Mouse (Mus musculus) cerebellum, adult (tissue): ENCODE measurements around the gene Cap1.
"Not testable (repeated sequence)": the region's sequence is repeated elsewhere in the genome, so short reads cannot be mapped to it uniquely, and the experiment has no call there.

ENCODE experiments used
- ATAC-seq: cut with Nextera tagmentation; 2 replicates; pipeline ENCODE4 v1.9.2; 2017; ENCODE audit warnings: mild to moderate bottlenecking, moderate library complexity, mixed read lengths; ENCODE audit not compliant: insufficient number of reproducible peaks, low FRiP score, low TSS enrichment

Cap1 gene

DNA sequence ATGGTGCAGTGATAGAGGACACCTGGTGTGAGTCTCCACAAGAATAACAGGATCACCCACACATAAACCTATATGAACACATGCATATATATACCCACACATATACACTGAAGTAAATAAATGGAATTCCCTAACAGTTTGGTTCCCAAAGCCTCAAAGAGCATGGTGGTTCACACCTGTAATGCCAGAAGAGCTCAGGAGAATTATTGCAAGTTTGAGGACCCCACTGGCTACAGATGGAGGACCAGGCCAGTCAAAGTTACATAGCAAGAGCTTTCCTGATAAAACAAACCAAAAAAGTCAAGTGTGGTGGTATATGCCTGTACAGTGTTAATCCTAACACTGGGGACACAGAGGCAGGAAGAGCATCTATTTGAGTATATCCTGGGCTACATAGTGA, 34.3 kb downstream of the Cap1 start:
- ATAC-seq: no peak

DNA sequence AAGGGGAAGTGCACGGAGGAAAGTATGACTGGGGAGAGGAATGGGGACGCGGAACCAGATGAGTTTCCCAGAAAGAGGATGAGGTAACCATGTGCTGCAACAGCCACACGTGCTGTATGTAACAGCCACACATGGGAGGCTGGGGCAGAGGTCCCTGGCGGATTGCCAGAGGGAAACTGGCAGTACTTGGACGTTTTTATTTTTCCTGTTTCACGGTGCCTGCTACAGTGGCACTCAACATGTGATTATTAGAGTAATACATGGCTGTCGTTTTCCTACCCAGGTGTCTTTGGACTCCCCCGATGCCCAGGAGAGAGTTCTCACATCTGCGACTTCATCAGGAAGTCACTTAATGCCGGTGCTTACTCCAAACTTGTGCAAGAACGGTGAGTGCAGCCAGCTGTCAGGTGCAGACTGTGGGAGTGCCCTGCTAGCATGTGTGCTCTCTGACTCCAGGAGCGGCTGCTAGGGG, 37.7 kb downstream of the Cap1 start:
- no peak for ATAC-seq

DNA sequence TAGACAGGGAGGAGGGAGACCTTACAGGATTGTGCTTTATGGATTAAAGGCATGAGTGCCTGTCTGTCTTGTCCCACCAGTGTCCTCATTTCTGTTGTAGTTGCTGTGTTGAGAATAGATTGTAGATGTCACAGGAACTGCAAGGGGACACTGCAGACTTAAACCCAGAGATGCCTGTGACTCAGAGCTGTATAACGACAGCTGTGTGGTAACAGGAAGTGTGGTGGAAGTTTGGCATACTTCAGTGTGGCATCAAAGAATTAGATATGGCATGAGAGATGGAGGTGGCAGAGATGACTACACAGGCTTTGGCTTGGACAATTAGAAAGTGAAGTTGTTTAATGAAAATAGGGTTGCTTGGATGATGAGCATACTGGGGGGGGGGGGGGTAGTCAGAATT, 47.4 kb downstream of the Cap1 start:
- ATAC-seq: no peak

DNA sequence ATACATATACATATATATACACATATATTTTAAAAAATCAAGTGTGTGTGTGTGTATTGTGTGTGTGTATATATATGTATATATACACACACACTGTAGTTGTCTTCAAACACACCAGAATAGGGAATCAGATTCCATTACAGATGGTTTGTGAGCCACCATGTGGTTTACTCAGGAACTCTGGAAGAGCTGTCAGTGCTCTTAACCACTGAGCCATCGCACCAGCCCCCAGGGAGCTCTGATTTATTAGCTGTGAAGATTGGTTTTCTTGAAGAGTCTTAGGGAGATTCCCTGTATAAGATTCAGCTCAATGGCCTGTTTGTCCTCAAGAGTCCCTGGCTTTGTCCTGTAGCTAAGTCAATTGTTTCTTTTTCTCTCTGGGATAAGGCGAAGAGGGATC, 47.9 kb downstream of the Cap1 start:
- ATAC-seq: no peak

DNA sequence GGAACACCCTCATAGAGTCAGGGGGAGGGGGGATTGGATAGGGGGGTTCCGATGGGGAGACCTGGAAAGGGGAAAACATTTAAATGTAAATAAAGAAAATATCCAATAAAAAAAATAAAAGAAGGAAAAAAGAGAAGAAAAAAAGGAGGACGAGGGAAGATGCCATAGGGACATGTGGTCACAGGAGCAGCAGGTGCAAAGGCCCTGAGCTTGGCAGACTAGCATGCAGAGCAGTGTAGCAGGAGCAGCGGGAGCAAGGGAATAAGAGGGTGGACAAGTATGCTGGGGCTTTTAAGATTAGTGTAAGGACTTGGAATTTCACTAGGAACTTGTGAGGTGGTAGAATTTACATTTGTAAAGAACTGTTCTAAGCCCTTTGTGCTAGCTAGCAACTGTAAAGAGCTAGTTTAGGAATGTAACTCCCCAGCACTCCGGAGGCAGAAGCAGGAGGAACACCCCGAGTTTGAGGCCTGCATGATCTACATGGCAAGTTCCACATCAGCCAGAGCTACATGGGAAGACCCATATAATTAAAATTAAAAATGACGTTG, 48.6 kb downstream of the Cap1 start:
- no peak for ATAC-seq

DNA sequence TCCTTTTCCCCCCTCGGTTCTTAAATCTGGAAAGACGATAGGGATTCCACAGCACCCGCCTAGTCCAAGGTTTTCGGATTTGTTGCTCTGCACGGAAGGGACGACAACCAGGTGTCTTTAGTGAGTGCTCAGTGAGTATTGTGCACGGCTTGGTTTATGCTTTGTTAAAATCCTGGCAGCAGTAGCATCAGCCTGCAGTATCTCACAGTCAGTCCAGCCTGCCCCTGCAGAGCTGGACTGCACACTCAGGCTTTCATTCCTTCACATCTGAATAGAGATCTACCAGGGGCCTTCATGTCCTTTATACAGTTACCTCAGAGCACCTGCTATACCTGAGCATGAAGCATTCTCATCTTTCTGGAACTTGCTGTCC, 49.5 kb downstream of the Cap1 start:
- ATAC-seq: peak; percentile 57

DNA sequence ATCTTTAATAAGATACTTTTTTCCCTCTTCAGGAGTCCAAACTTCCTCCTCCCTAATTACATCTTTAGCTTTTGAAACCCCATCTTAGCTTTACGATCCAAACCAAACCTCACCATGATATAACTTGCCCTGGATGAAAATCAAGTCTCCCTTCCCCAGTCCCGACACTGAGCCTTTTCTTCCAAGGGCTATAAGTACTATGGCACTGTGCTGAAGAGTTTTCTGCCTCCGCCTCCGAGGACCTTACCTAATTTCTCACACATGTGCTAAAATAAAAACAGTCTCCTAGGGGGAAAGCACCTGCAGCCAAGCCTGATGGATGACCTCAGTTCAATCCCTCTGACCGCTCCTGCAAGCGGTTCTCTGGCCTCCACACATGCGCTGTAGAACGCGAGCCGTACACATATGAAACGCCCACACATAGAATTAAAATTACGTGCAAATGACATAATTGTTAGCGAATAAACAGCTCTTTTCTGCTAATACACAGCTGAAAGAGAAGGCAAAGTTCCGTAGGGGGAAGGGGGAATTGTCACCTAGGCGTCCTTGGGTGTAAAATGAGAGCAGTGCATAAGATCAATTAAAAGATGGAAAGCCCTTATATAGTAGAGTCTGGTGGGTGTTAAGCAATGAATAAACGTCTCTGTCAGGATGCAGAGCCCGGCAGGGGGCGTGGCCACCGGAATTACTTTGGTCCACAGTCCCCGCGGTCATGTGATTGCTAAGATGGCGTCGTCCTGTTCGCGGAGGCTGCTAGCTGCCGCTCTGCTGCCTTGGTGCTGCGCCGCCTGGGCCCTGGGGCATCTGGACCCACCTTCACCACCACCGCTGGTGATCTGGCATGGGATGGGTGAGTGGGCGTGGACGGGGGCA, 50.1 kb downstream of the Cap1 start, which contains the start of gene Ppt1:
Gene Ppt1 (plus strand): TSS at position 713 of the 873 bp plus-strand sequence.
- peak; percentile 84 for ATAC-seq

DNA sequence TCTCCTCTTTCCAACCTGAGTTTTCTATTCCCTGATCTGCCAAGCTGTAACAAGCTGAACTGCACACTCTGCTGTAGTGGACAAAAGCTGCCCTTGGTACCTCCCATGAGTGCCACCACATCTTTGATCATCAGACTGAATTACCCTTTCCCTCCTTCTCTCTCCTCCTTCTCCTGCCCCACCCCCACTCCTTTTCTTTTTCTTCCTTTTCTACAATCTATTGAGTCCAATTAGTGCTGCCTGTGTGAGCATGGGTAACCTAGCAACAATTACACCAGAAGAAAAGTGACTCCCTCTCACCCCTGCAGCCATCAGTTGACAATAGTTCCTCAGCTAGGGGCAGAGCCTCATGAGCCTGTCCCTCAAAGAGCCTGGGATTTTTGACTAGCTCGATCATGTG, 54.0 kb downstream of the Cap1 start:
- no peak for ATAC-seq

DNA sequence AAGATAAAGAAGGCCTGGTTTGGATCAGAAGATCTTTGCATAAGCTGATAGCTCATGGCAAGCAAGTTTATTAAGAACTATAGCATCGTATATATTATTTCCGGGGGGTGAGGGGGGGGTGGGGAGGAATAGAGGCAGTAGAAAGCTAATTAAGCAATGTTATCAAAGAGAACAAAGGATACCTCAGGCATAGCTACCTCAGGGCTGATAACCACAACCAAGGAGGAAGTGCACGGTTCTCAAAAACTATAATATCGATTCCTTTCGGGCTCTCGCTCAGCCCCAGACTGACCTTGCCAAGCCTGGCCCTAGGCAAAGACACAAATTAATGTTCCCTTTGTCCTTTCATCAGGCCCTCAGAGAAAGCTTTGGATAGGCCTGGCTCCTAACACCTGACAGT, 56.5 kb downstream of the Cap1 start:
- no peak for ATAC-seq

DNA sequence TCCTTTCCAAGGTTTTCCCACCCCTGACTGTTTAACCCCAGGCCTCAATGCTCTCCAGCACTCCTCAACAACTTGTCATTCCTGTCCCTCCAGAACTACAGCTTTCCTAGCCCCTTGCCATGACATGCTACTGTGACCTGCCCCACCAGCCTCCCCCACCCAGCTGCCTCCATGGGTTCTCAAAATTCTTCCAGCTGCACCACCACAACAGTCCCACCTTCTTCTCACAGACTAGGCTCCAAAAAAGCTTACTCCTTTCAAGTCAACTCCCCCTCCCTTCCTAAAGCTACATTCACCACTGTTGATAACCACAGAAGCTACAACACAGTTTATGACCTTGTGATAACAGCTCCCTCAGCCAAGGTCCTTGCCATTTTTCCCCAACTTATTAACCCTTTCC, 58.2 kb downstream of the Cap1 start:
- ATAC-seq: no peak

DNA sequence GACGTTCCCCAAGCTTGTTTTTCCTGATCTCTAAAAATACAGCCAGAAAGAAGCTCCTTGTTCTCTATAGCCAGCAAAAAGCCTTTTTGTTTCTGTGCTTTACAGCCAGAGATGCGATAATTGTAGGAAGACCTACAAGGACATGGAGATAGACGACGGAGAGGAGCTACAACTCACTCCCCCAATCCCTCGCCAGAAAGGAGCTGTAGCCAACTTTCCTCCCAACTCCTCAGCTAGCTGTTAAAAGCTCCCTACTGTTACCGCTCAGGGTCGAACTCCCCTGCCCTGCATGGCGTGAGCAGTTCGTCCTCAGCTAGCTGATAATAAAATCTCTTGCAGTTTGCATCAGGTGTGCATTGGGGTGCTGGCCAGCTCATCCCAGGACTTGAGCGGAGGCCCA, 64.9 kb downstream of the Cap1 start:
- not testable (repeated sequence) for ATAC-seq

DNA sequence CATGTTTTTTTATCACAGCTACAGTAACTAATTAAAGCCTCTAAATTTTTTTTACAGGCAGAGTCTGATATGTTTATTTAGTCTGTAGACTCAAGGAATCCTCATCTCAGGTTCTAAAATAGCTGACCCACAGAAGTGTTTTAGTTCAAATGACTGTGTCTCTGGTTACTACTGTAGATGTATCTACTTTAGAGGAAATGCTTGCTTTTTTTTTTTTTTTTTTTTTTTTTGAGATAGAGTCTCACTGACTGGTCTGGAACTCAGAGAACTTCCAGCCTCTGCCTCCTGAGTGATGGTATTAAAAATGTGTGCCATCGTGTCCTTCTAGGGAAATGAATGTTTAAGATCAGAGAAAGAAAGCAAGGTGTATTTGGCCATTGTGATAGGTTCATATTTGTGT, 69.7 kb downstream of the Cap1 start:
- ATAC-seq: no peak

DNA sequence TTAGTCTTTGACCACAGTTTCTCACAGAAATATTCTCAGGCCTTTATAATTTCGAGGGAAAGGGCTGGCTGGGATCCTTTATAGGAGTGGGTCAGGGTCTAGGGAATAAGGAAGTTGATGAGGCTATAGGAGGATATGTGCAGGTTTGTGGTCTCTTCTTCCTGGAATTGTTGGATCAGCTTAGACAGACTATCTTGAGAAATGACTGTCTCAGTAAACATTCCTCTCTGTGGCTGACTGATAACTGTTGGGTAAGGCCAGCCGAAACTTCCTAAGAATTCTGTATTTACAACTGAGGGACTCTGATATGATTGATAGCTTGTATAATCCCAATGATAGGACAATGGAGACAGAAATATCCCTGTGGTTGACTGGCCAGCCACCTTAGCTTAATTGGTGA, 74.0 kb downstream of the Cap1 start:
- no peak for ATAC-seq

DNA sequence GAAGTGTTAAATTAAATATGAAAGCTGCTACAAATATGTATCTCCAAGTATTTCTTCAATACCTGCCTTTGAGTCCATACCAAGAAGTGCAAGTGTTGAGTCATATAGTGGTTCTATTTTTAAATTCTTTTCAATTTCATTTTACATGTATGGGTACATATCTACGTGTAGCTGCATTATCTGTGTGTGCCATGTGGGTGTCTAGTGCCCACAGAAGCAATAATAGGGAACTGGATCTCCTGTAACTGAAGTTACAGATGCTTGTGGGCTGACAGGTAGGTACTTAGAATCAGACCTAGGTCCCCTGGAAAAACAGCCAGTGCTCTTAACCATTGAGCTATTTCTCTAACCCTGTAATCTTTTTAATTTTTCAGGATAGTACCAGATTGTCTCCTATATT, 74.7 kb downstream of the Cap1 start:
- ATAC-seq: no peak
